Mouse (Mus musculus): ENCODE measurements around the gene Ccdc170.
"Not testable (repeated sequence)": the region's sequence is repeated elsewhere in the genome, so short reads cannot be mapped to it uniquely, and the experiment has no call there.

Ccdc170 gene

GRCm38 (mm10) chr10:4601612-4602011 is 119.3 kb downstream of the Ccdc170 start:
- DNase-seq, result not testable (repeated sequence)

DNA sequence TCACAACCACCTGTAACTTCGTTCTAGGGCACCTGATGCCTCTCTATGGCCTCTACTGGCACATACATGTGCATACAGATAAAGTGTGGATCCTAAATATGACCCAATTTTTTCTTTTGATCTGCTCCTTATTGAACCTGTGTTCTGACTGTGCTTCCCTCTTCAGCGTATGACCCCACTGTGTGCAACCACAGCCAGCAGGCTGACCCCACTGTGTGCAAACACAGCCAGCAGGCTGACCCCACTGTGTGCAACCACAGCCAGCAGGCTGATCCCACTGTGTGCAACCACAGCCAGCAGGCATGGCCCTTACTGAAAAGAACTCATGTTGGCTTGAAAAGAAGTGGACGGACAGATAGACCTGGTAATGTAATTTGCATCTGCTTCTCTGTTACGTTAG is 120.2 kb downstream of the Ccdc170 start:
- no peak for DNase-seq

GRCm38 (mm10) chr10:4604527-4605209 is 122.4 kb downstream of the Ccdc170 start:
- DNase-seq, result no peak

DNA sequence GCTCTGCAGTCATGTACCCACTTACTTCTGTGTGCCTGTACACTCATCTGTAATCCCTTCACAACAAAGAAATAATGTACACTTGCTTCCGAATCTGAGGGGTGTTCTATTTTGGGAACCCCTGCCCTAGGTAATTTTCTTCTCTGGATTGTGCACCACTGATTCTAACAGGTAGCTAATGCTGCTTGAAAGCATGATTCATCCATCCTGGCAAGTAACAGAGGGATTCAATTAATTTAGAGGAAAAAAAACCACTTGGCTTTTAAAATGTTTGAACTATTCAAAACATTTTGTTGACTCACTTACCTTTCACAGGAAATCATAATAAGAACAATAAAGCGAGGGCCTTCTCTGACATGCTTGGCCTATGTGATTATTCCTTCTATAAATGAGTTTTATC is 127.9 kb downstream of the Ccdc170 start:
- DNase-seq, result no peak

DNA sequence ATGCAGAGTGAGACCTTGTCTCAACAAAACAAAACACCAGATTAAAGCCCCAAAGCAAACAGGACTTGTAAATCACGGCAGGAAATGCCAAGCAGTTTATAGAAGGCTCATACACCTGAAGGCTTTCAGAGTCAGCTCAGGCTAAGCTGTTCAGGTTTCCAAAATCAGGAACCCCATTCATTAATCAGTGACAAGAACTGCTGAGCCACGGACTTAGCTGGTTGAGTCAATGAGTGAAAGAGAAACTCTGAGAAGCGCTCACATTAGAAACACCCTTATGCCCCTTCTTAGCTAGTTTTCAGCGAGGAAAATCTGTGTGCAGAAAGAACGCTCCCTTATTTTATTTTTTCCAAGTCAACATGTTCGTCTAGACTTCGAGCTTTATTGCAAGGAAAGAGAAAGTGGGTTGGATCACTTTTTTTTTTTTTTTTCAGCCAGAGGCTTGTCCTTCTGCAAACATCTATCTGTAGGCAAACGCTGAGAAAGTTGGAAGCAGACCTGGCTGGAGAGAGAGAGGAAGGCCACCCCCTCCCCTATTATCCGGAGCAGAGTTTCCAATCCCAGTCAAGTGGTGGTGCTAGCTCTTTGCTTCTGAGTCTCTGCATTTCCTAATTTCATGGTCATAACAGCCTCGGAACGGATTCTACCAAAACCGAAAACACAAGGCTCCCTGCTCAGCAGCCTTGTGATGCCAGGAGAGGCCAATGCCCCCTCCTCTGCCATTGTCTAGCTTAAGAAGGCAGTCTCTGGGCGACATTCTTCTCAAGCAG is 129.3 kb downstream of the Ccdc170 start, which contains the start of gene Esr1:
Esr1 (plus strand) TSS at position 208 of the 770 bp plus-strand sequence.
- no peak for DNase-seq

Measured in right cerebral cortex, postnatal 25 days (tissue).